Mouse (Mus musculus) B cell, adult 62 days (primary cell): ENCODE measurements around the gene Atp1a4. TPM values are rescaled to one million over a fixed set of nuclear protein-coding genes. Genes with fewer than 3 reads are reported as not detected.

ENCODE experiments used
- total RNA-seq: library from RNA; stranded (reverse); gene quantifications from 4 replicates; pipeline ENCODE4 v1.2.4, GENCODE M21; 2023

Atp1a4 gene
- not detected in 4 replicates for total RNA-seq

GRCm38 (mm10) chr1:172258314-172258713 lies at the start of gene Atp1a4:
Gene Atp1a4, minus strand, starts transcription at chr1:172258414.

GRCm38 (mm10) chr1:172297611-172298537 lies 39.7 kb upstream of the Atp1a4 start, which contains the start of gene Atp1a2:
Gene Atp1a2, minus strand, starts transcription at chr1:172298064.

GRCm38 (mm10) chr1:172261477-172262078 lies 3.4 kb upstream of the Atp1a4 start, which contains the start of gene Igsf8:
Gene Igsf8, plus strand, starts transcription at chr1:172261641.

GRCm38 (mm10) chr1:172219451-172220406 lies 38.5 kb downstream of the Atp1a4 start, which contains the start of gene Casq1:
Gene Casq1, minus strand, starts transcription at chr1:172219868.

GRCm38 (mm10) chr1:172206141-172206917 lies 51.9 kb downstream of the Atp1a4 start, which contains the start of gene Pea15a:
Gene Pea15a, minus strand, starts transcription at chr1:172206804.

Other genes with a start within 250 kb of the Atp1a4 start
- 5.2 to 9.8 TPM (median 6.4 TPM) in 4 replicates for gene Vangl2, start 230.0 kb downstream of the Atp1a4 start, total RNA-seq
- not detected in 4 replicates for gene Nhlh1, start 200.8 kb downstream of the Atp1a4 start, total RNA-seq
- gene Copa, start 175.9 kb downstream of the Atp1a4 start, total RNA-seq, result 152 to 166 TPM (median 154 TPM) in 4 replicates
- gene Ncstn, start 175.6 kb downstream of the Atp1a4 start, total RNA-seq, result 91.0 to 99.8 TPM (median 98.2 TPM) in 4 replicates
- 50.1 to 62.8 TPM (median 56.7 TPM) in 4 replicates for gene Pex19, start 131.7 kb downstream of the Atp1a4 start, total RNA-seq
- gene Dcaf8, start 110.3 kb downstream of the Atp1a4 start, total RNA-seq, result 108 to 119 TPM (median 112 TPM) in 4 replicates
- gene Pea15a, start 51.6 kb downstream of the Atp1a4 start, total RNA-seq, result 25.2 to 33.4 TPM (median 29.6 TPM) in 4 replicates
- gene Casq1, start 38.5 kb downstream of the Atp1a4 start, total RNA-seq, result 0.60 TPM in 1 of 4 replicates, not detected in the others
- gene Igsf8, start 3.2 kb upstream of the Atp1a4 start, total RNA-seq, result 22.6 to 31.4 TPM (median 27.2 TPM) in 4 replicates
- not detected in 4 replicates for gene Atp1a2, start 39.6 kb upstream of the Atp1a4 start, total RNA-seq
- gene Kcnj9, start 70.9 kb upstream of the Atp1a4 start, total RNA-seq, result 0.15 TPM in 2 of 4 replicates, not detected in the others
- gene Kcnj10, start 82.8 kb upstream of the Atp1a4 start, total RNA-seq, result 0.94 to 1.5 TPM (median 1.2 TPM) in 4 replicates
- gene Pigm, start 118.1 kb upstream of the Atp1a4 start, total RNA-seq, result 26.4 to 30.1 TPM (median 29.0 TPM) in 4 replicates
- 1.9 to 3.8 TPM (median 3.3 TPM) in 4 replicates for gene Slamf9, start 216.9 kb upstream of the Atp1a4 start, total RNA-seq
- gene Igsf9, start 223.4 kb upstream of the Atp1a4 start, total RNA-seq, result 8.5 to 13.2 TPM (median 11.4 TPM) in 4 replicates
- 126 to 136 TPM (median 128 TPM) in 4 replicates for gene Tagln2, start 241.6 kb upstream of the Atp1a4 start, total RNA-seq